Mouse (Mus musculus): ENCODE data around the gene Tbx6. TPM values are rescaled to one million over a fixed set of nuclear protein-coding genes. Genes with fewer than 3 reads are reported as not detected.

Gene Tbx6
- polyA plus RNA-seq, 1 experiment from 2014 or later, result 0.47 TPM

DNA sequence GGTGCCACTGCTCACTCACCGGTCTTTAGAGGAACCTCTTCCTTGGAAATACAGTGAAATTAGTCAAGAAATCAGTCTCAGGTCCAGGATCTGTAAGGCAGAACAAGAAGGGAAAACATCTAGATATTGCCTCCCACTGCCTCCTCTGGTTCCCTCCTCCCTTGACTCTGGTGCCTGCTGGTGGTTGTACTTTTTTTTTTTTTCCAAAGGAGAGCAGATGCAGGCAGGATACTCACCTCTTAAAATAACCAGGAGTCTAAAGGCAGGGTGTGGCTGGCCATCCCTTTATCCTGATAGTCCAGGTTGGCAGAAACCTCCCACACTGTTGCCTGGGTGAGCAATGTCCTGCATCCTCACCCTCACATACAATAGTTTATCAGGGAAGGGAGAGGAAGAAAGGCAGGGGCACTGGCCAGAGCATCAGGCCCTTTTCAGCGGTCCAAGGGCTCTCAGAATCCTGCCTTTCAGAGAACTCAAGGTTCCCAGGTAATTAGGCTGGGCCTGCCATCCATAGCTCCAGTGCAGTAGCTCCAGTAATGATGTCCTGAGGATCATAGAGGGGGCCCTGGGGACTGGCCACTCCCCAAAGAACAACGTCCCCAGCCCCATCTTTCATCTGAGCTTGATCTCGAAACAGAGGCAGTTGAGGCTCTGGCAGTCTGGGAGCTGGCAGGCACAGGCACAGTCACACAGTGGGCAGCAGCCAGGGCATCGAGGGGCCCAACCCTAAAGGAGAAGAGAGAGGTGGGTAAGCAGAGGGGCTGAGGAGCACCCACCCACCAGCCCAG is 19.2 kb downstream of the Tbx6 start:
- WGBS, result 58% methylated on average over 5 of the region's 5 CpGs
- Histone ChIP-seq H3K9ac (ENCODE audit: low read length) (peak overlapping the region; percentile 68), H3K36me3 (ENCODE audit: control insufficient read depth, insufficient read depth, low read length) (peaks cover 33% of the 10 kb centered on the region), H3K4me2 (ENCODE audit: low read length) (peak overlapping the region; percentile 83), H3K27me3 (replicated peaks; ENCODE audit: control insufficient read depth, insufficient read depth, low read length) (no peaks in the 10 kb centered on the region), H3K9me3 (ENCODE audit: control insufficient read depth, low read length) (no peaks in the 10 kb centered on the region), H3K27ac (ENCODE audit: low read depth) (peak overlapping the region; percentile 97), H3K4me1 (replicated peaks; ENCODE audit: control insufficient read depth, insufficient read depth, low read length) (peaks cover 24% of the 10 kb centered on the region), H3K4me3 (ENCODE audit: low read depth, low read length) (peak overlapping the region; percentile 49)
- peak; percentile 52 for DNase-seq (ENCODE audit: low spot score)
- no peak for ATAC-seq (replicated peaks; ENCODE audit: low FRiP score, low TSS enrichment, low read depth)

GRCm38 (mm10) chr7:126801057-126801422 is 19.8 kb downstream of the Tbx6 start:
- ATAC-seq (replicated peaks; ENCODE audit: low FRiP score, low TSS enrichment, low read depth), result no peak
- Histone ChIP-seq H3K27ac (ENCODE audit: low read depth) (no peak overlapping the region), H3K9ac (ENCODE audit: low read length) (no peak overlapping the region)

DNA sequence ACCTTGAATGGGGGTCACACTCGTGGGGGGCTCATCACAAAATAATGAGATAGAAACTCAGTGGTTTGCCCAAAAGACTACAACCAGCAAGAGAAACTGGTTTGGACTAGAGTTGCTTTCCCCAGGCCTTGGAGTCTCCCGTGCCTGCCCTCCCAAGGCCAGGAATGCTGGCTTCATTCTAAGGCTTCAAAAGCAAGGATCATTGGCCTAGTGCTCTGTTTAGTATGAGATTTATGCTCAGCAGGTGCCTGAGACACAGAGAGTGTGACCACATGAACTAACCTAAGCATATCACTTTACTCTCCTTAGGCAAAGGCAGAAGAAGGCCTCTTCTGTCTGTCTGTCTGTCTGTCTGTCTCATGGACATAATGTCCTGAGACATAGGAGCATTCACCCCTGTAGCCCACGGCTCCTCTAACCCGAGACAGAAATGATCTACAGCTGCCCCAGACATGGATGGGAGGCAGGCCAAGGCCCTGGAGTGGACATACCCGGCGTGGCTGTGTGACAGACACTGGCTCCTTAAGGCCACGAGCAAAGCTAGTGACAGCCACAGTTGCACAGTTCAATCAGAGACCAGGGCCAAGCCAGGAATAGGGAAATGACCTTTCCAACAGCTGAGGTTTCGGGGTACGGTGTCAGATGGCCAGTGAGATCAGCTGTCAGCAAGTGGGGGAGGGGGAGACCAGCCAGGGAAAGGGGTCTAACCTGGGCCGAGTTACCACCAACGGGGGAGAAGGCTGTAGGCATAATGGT is 21.0 kb downstream of the Tbx6 start:
- DNase-seq (ENCODE audit: low spot score), result no peak
- H3K4me3 ChIP-seq (ENCODE audit: low read depth, low read length), result no peak overlapping the region
- no peak overlapping the region for H3K9ac ChIP-seq (ENCODE audit: low read length)
- ATAC-seq (replicated peaks; ENCODE audit: low FRiP score, low TSS enrichment, low read depth), result no peak
- H3K36me3 ChIP-seq (ENCODE audit: control insufficient read depth, insufficient read depth, low read length), result peaks cover 16% of the 10 kb centered on the region
- no peaks in the 10 kb centered on the region for H3K27me3 ChIP-seq (replicated peaks; ENCODE audit: control insufficient read depth, insufficient read depth, low read length)
- H3K9me3 ChIP-seq (ENCODE audit: control insufficient read depth, low read length), result no peaks in the 10 kb centered on the region
- H3K4me2 ChIP-seq (ENCODE audit: low read length), result no peak overlapping the region
- peaks cover 18% of the 10 kb centered on the region for H3K4me1 ChIP-seq (replicated peaks; ENCODE audit: control insufficient read depth, insufficient read depth, low read length)
- no peak overlapping the region for H3K27ac ChIP-seq (ENCODE audit: low read depth)
- 82% methylated on average over 11 of the region's 11 CpGs for WGBS

More at GRCm38 (mm10) chr7:126801057-126801422, 19.8 kb downstream of the Tbx6 start:
- Histone ChIP-seq H3K4me1 (replicated peaks; ENCODE audit: control insufficient read depth, insufficient read depth, low read length) (peaks cover 24% of the 10 kb centered on the region), H3K4me2 (ENCODE audit: low read length) (no peak overlapping the region), H3K9me3 (ENCODE audit: control insufficient read depth, low read length) (no peaks in the 10 kb centered on the region), H3K36me3 (ENCODE audit: control insufficient read depth, insufficient read depth, low read length) (peaks cover 29% of the 10 kb centered on the region), H3K27me3 (replicated peaks; ENCODE audit: control insufficient read depth, insufficient read depth, low read length) (no peaks in the 10 kb centered on the region), H3K4me3 (ENCODE audit: low read depth, low read length) (no peak overlapping the region)
- DNase-seq (ENCODE audit: low spot score), result no peak
- 93% methylated on average over 16 of the region's 16 CpGs for WGBS

GRCm38 (mm10) chr7:126803181-126803580 is 21.9 kb downstream of the Tbx6 start:
- WGBS, result 70% methylated on average over 6 of the region's 6 CpGs
- Histone ChIP-seq H3K9ac (ENCODE audit: low read length) (no peak overlapping the region), H3K9me3 (ENCODE audit: control insufficient read depth, low read length) (no peaks in the 10 kb centered on the region), H3K4me2 (ENCODE audit: low read length) (no peak overlapping the region), H3K27ac (ENCODE audit: low read depth) (no peak overlapping the region), H3K4me3 (ENCODE audit: low read depth, low read length) (no peak overlapping the region), H3K4me1 (replicated peaks; ENCODE audit: control insufficient read depth, insufficient read depth, low read length) (peaks cover 18% of the 10 kb centered on the region), H3K27me3 (replicated peaks; ENCODE audit: control insufficient read depth, insufficient read depth, low read length) (no peaks in the 10 kb centered on the region), H3K36me3 (ENCODE audit: control insufficient read depth, insufficient read depth, low read length) (peaks cover 15% of the 10 kb centered on the region; the same call in 1 of the 2 replicates)
- no peak for ATAC-seq (replicated peaks; ENCODE audit: low FRiP score, low TSS enrichment, low read depth)
- DNase-seq (ENCODE audit: low spot score), result no peak

- H3K4me3 ChIP-seq (ENCODE audit: low read depth, low read length), result no peak overlapping the region
- no peak overlapping the region for H3K4me2 ChIP-seq (ENCODE audit: low read length)
- H3K9me3 ChIP-seq (ENCODE audit: control insufficient read depth, low read length), result no peaks in the 10 kb centered on the region
- ATAC-seq (replicated peaks; ENCODE audit: low FRiP score, low TSS enrichment, low read depth) (no peak), DNase-seq (ENCODE audit: low spot score) (no peak)
- no peak overlapping the region for H3K9ac ChIP-seq (ENCODE audit: low read length)
- no peaks in the 10 kb centered on the region for H3K27me3 ChIP-seq (replicated peaks; ENCODE audit: control insufficient read depth, insufficient read depth, low read length)
- H3K27ac ChIP-seq (ENCODE audit: low read depth), result no peak overlapping the region
- H3K4me1 ChIP-seq (replicated peaks; ENCODE audit: control insufficient read depth, insufficient read depth, low read length), result peaks cover 20% of the 10 kb centered on the region
- H3K36me3 ChIP-seq (ENCODE audit: control insufficient read depth, insufficient read depth, low read length), result peaks cover 15% of the 10 kb centered on the region; the same call in 1 of the 2 replicates
Observed at GRCm38 (mm10) chr7:126803751-126804150, 22.5 kb downstream of the Tbx6 start.

GRCm38 (mm10) chr7:126806956-126807355 is 25.7 kb downstream of the Tbx6 start:
- no peaks in the 10 kb centered on the region for H3K27me3 ChIP-seq (replicated peaks; ENCODE audit: control insufficient read depth, insufficient read depth, low read length)
- DNase-seq (ENCODE audit: low spot score) (no peak), ATAC-seq (replicated peaks; ENCODE audit: low FRiP score, low TSS enrichment, low read depth) (no peak)
- H3K4me2 ChIP-seq (ENCODE audit: low read length), result no peak overlapping the region
- H3K9ac ChIP-seq (ENCODE audit: low read length), result no peak overlapping the region
- no peaks in the 10 kb centered on the region for H3K9me3 ChIP-seq (ENCODE audit: control insufficient read depth, low read length)
- H3K4me1 ChIP-seq (replicated peaks; ENCODE audit: control insufficient read depth, insufficient read depth, low read length), result peaks cover 15% of the 10 kb centered on the region
- no peak overlapping the region for H3K4me3 ChIP-seq (ENCODE audit: low read depth, low read length)
- WGBS, result 81% methylated on average over 6 of the region's 6 CpGs
- H3K27ac ChIP-seq (ENCODE audit: low read depth), result no peak overlapping the region
- H3K36me3 ChIP-seq (ENCODE audit: control insufficient read depth, insufficient read depth, low read length), result peaks cover 15% of the 10 kb centered on the region; the same call in 1 of the 2 replicates

- Histone ChIP-seq H3K4me2 (ENCODE audit: low read length) (peak overlapping the region; percentile 87), H3K9ac (ENCODE audit: low read length) (no peak overlapping the region; the same call in 1 of the 2 replicates), H3K27ac (ENCODE audit: low read depth) (no peak overlapping the region), H3K9me3 (ENCODE audit: control insufficient read depth, low read length) (no peaks in the 10 kb centered on the region), H3K4me3 (ENCODE audit: low read depth, low read length) (no peak overlapping the region), H3K27me3 (replicated peaks; ENCODE audit: control insufficient read depth, insufficient read depth, low read length) (no peaks in the 10 kb centered on the region), H3K4me1 (replicated peaks; ENCODE audit: control insufficient read depth, insufficient read depth, low read length) (peaks cover 15% of the 10 kb centered on the region), H3K36me3 (ENCODE audit: control insufficient read depth, insufficient read depth, low read length) (peaks cover 15% of the 10 kb centered on the region; the same call in 1 of the 2 replicates)
- 73% methylated on average over 4 of the region's 4 CpGs for WGBS
- no peak for DNase-seq (ENCODE audit: low spot score)
- no peak for ATAC-seq (replicated peaks; ENCODE audit: low FRiP score, low TSS enrichment, low read depth)
Observed at GRCm38 (mm10) chr7:126807405-126807804, 26.1 kb downstream of the Tbx6 start.

GRCm38 (mm10) chr7:126808703-126809455 is 27.6 kb downstream of the Tbx6 start:
- under 1% methylated on average over 43 of the region's 43 CpGs for WGBS
- H3K4me2 ChIP-seq (ENCODE audit: low read length), result peak overlapping the region; percentile 87
- peak overlapping the region; percentile 76 for H3K27ac ChIP-seq (ENCODE audit: low read depth)
- H3K36me3 ChIP-seq (ENCODE audit: control insufficient read depth, insufficient read depth, low read length), result 0 out of 2 replicates have a peak, but pooled peaks cover 11% of the 10 kb centered on the region
- peaks cover 15% of the 10 kb centered on the region for H3K4me1 ChIP-seq (replicated peaks; ENCODE audit: control insufficient read depth, insufficient read depth, low read length)
- peak overlapping the region; percentile 69 for H3K9ac ChIP-seq (ENCODE audit: low read length)
- no peaks in the 10 kb centered on the region for H3K9me3 ChIP-seq (ENCODE audit: control insufficient read depth, low read length)
- H3K27me3 ChIP-seq (replicated peaks; ENCODE audit: control insufficient read depth, insufficient read depth, low read length), result no peaks in the 10 kb centered on the region
- peak overlapping the region; percentile 73 for H3K4me3 ChIP-seq (ENCODE audit: low read depth, low read length)
- DNase-seq (ENCODE audit: low spot score) (peak; percentile 87), ATAC-seq (replicated peaks; ENCODE audit: low FRiP score, low TSS enrichment, low read depth) (peak; percentile 94)
